Mouse (Mus musculus) ES-E14 (cell line): Measurements from ENCODE around the gene Bach1. TPM values are rescaled to one million over a fixed set of nuclear protein-coding genes. Genes with fewer than 3 reads are reported as not detected.

Experiments
- DNase-seq: peaks from one replicate; pipeline ENCODE4 v3.0.0-alpha.2; 2013; ENCODE audit warnings: low read depth, low spot score
- H3K27ac ChIP-seq: 2 replicates; pipeline ENCODE4 v1.5.1; 2012; ENCODE audit warnings: low read depth, mild to moderate bottlenecking, low read length, moderate library complexity, mixed read lengths; ENCODE audit not compliant: poor library complexity, insufficient read depth, severe bottlenecking
- H3K36me3 ChIP-seq: 2 replicates; pipeline ENCODE4 v1.6.1; 2012; ENCODE audit warnings: mild to moderate bottlenecking, low read length, moderate library complexity, mixed read lengths; ENCODE audit not compliant: control insufficient read depth, poor library complexity, insufficient read depth, severe bottlenecking
- H3K4me1 ChIP-seq, 2 experiments: fragments of 150-350 bp in 1 of 2; sonication (generic) in 1 of 2; 2 replicates each; pipeline ENCODE4 v1.6.1; 2012; ENCODE audit warnings: low read length in 2 of 2, mild to moderate bottlenecking in 1 of 2, mixed read lengths in 1 of 2; ENCODE audit not compliant: control insufficient read depth in 2 of 2, insufficient read depth in 2 of 2, poor library complexity in 1 of 2
- H3K4me3 ChIP-seq, 2 experiments: fragments of 150-350 bp in 1 of 2; sonication (generic) in 1 of 2; 2 replicates each; pipeline ENCODE4 v1.5.1; 2012; ENCODE audit warnings: low read length in 2 of 2, low read depth in 1 of 2, mild to moderate bottlenecking in 1 of 2, mixed read lengths in 1 of 2; ENCODE audit not compliant: insufficient read depth in 1 of 2, poor library complexity in 1 of 2, severe bottlenecking in 1 of 2
- H3K9ac ChIP-seq: 2 replicates; pipeline ENCODE4 v1.6.1; 2012; ENCODE audit warnings: low read depth, mild to moderate bottlenecking, low read length, mixed read lengths; ENCODE audit not compliant: poor library complexity, insufficient read depth, severe bottlenecking
- H3K9me3 ChIP-seq: fragments of 150-350 bp; sonication (generic); 2 replicates; pipeline ENCODE4 v1.6.1; 2012; ENCODE audit warnings: low read depth, mild to moderate bottlenecking, low read length; ENCODE audit not compliant: control insufficient read depth, insufficient read depth
- CHD2 ChIP-seq: IDR thresholded peaks from 2 replicates; pipeline ENCODE4 v1.6.1; 2014; ENCODE audit warnings: mild to moderate bottlenecking, low read depth, low read length, inconsistent platforms
- HCFC1 ChIP-seq: IDR thresholded peaks from 2 replicates; pipeline ENCODE4 v1.6.1; 2012; ENCODE audit warnings: low read length, inconsistent platforms, borderline replicate concordance; ENCODE audit not compliant: insufficient read depth
- MAFK ChIP-seq: IDR thresholded peaks from 2 replicates; pipeline ENCODE4 v1.6.1; 2014; ENCODE audit warnings: mild to moderate bottlenecking, low read depth, low read length, inconsistent platforms; ENCODE audit not compliant: insufficient read depth
- ZC3H11A ChIP-seq: IDR thresholded peaks from 2 replicates; pipeline ENCODE4 v1.6.1; 2012; ENCODE audit warnings: low read depth, mild to moderate bottlenecking, inconsistent platforms, low read length, borderline replicate concordance
- ZNF384 ChIP-seq: IDR thresholded peaks from 2 replicates; pipeline ENCODE4 v1.6.1; 2012; ENCODE audit warnings: low read depth, low read length, inconsistent platforms
- in situ Hi-C, 2 experiments: fragments of 600-800 bp; cut with MboI; formaldehyde crosslinking; loops; one replicate each; pipeline ENCODE4 v1.15.1; 2025; ENCODE audit warnings: low sequenced_read_pairs in 2 of 2, inconsistent platforms in 1 of 2; ENCODE audit not compliant: unreplicated experiment in 2 of 2
- total RNA-seq: library from RNA; depleted of rRNA; stranded (reverse); fragments of 300-350 nt; gene quantifications from 2 replicates; pipeline ENCODE4 v1.2.3, GENCODE M21; 2012

Gene Bach1
- total RNA-seq, 1 experiment = 19.5 TPM

- in situ Hi-C loops = no loop called here
- TF ChIP-seq ZNF384 (no peak), CHD2 (no peak), HCFC1 (no peak), ZC3H11A (no peak), MAFK (no peak)
- no peak for DNase-seq
- Histone ChIP-seq H3K4me1 (peaks cover 0 to 7% of the 10 kb centered on the region in 2 experiments; a peak in 1 of 4 replicates), H3K36me3 (peaks cover 23% of the 10 kb centered on the region; the same call in 1 of the 2 replicates), H3K27ac (no peak overlapping the region), H3K4me3 (no peak overlapping the region), H3K9me3 (no peaks in the 10 kb centered on the region), H3K9ac (no peak overlapping the region)
Observed at GRCm38 (mm10) chr16:87728703-87729102, 30.0 kb downstream of the Bach1 start.

DNA sequence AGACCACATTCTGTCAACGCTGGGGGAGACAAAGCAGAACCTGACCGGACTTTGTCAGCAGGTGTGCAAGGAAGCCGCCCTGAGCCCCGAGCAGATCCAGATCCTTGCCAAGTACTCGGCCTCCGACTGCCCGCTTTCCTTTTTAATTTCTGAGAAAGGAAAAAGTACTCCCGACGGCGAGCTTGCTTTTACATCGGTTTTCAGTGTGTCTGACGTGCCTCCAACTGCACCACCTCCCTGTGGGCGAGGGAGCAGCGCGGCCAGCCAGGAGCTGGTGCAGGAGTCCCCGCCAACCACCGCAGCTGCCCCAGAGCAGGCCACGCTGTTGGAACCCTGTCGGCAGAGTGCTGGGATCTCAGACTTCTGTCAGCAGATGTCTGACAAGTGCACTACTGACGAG is 30.7 kb downstream of the Bach1 start:
- Histone ChIP-seq H3K27ac (no peak overlapping the region), H3K9me3 (no peaks in the 10 kb centered on the region), H3K4me1 (peaks cover 0 to 7% of the 10 kb centered on the region in 2 experiments; a peak in 1 of 4 replicates), H3K9ac (no peak overlapping the region), H3K4me3 (no peak overlapping the region), H3K36me3 (peaks cover 23% of the 10 kb centered on the region; the same call in 1 of the 2 replicates)
- TF ChIP-seq MAFK (no peak), ZC3H11A (no peak), ZNF384 (no peak), HCFC1 (no peak), CHD2 (no peak)
- DNase-seq = no peak
- in situ Hi-C loops = no loop called here

GRCm38 (mm10) chr16:87734868-87735381 is 36.2 kb downstream of the Bach1 start:
- Histone ChIP-seq H3K9ac (no peak overlapping the region), H3K4me1 (peaks cover 0 to 5% of the 10 kb centered on the region in 2 experiments; a peak in 1 of 4 replicates), H3K36me3 (peaks cover 5% of the 10 kb centered on the region; the same call in 1 of the 2 replicates), H3K27ac (no peak overlapping the region), H3K9me3 (no peaks in the 10 kb centered on the region), H3K4me3 (no peak overlapping the region)
- DNase-seq = no peak
- TF ChIP-seq ZNF384 (no peak), ZC3H11A (no peak)
- in situ Hi-C loops = no loop called here

- in situ Hi-C loops = no loop called here
- no peak overlapping the region for H3K4me3 ChIP-seq
- TF ChIP-seq ZNF384 (no peak), HCFC1 (no peak), CHD2 (no peak), MAFK (no peak), ZC3H11A (no peak)
- H3K27ac ChIP-seq = no peak overlapping the region
- peaks cover 2% of the 10 kb centered on the region; the same call in 1 of the 2 replicates for H3K36me3 ChIP-seq
- DNase-seq = no peak
- H3K9me3 ChIP-seq = no peaks in the 10 kb centered on the region
- H3K4me1 ChIP-seq = peaks cover 0 to 5% of the 10 kb centered on the region in 2 experiments; a peak in 1 of 4 replicates
- H3K9ac ChIP-seq = no peak overlapping the region
Observed at GRCm38 (mm10) chr16:87736106-87736505, 37.4 kb downstream of the Bach1 start.

DNA sequence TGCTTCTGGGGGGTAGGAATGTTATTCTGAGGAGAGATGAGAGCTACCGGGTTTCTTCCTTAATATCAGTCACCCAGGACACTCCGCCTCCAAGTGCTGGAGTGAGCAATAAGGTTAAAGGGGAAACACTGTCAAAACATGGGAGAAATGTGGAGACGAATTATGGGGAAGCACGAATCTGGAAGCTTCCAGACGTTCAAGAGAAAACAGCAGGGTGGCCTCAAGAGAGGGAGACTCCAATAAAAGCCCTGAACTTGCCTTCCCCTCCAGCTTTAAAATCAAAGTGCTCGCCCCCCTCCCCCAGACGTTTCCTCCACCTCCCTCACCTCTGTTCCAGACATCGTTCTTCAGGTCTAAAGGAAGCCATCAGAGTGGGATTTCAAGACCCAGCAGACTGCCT is 38.6 kb downstream of the Bach1 start:
- Histone ChIP-seq H3K9me3 (no peaks in the 10 kb centered on the region), H3K4me3 (no peak overlapping the region), H3K27ac (no peak overlapping the region), H3K9ac (no peak overlapping the region), H3K36me3 (no peaks in the 10 kb centered on the region), H3K4me1 (peaks cover 0 to 5% of the 10 kb centered on the region in 2 experiments; a peak in 1 of 4 replicates)
- in situ Hi-C loops = no loop called here
- TF ChIP-seq ZNF384 (no peak), ZC3H11A (no peak), CHD2 (no peak), MAFK (no peak), HCFC1 (no peak)
- DNase-seq = no peak
